Mouse (Mus musculus): ENCODE data around the gene Plch1. TPM values are rescaled to one million over a fixed set of nuclear protein-coding genes. Genes with fewer than 3 reads are reported as not detected.

Plch1 gene
- polyA plus RNA-seq, 1 experiment, result 0.83 TPM

- TF ChIP-seq POLR2A (IDR thresholded peaks at IDR 0.05; ENCODE audit: borderline replicate concordance, extremely low read depth, low read depth, low read length) (no peak), CTCF (IDR thresholded peaks at IDR 0.05; ENCODE audit: insufficient read depth, low read length) (no peak)
- no peaks in the 10 kb centered on the region for H3K4me1 ChIP-seq (ENCODE audit: control insufficient read depth, insufficient read depth, low read length)
- H3K4me3 ChIP-seq (replicated peaks; ENCODE audit: extremely low read depth, low read depth, low read length), result no peak overlapping the region
- no peak for DNase-seq
These were observed 63.5 kb downstream of the Plch1 start for GRCm38 (mm10) chr3:63835816-63836215.

GRCm38 (mm10) chr3:63823874-63824400, 75.3 kb downstream of the Plch1 start:
- 27% methylated on average over 1 of the region's 1 CpGs for WGBS

GRCm38 (mm10) chr3:63822631-63823030, 76.6 kb downstream of the Plch1 start:
- no peak for DNase-seq
- H3K4me3 ChIP-seq (replicated peaks; ENCODE audit: extremely low read depth, low read depth, low read length), result no peak overlapping the region
- no peaks in the 10 kb centered on the region for H3K4me1 ChIP-seq (ENCODE audit: control insufficient read depth, insufficient read depth, low read length)
- no peak for TF ChIP-seq CTCF (IDR thresholded peaks at IDR 0.05; ENCODE audit: insufficient read depth, low read length)
- no peak for TF ChIP-seq POLR2A (IDR thresholded peaks at IDR 0.05; ENCODE audit: borderline replicate concordance, extremely low read depth, low read depth, low read length)

More at GRCm38 (mm10) chr3:63823874-63824400, 75.3 kb downstream of the Plch1 start:
- H3K4me3 ChIP-seq (replicated peaks; ENCODE audit: extremely low read depth, low read depth, low read length), result no peak overlapping the region
- H3K4me1 ChIP-seq (ENCODE audit: control insufficient read depth, insufficient read depth, low read length), result no peaks in the 10 kb centered on the region
- no peak for DNase-seq
- TF ChIP-seq CTCF (IDR thresholded peaks at IDR 0.05; ENCODE audit: insufficient read depth, low read length) (no peak), POLR2A (IDR thresholded peaks at IDR 0.05; ENCODE audit: borderline replicate concordance, extremely low read depth, low read depth, low read length) (no peak)

GRCm38 (mm10) chr3:63815131-63815530, 84.1 kb downstream of the Plch1 start:
- TF ChIP-seq CTCF (IDR thresholded peaks at IDR 0.05; ENCODE audit: insufficient read depth, low read length) (no peak), POLR2A (IDR thresholded peaks at IDR 0.05; ENCODE audit: borderline replicate concordance, extremely low read depth, low read depth, low read length) (no peak)
- 51% methylated on average over 3 of the region's 3 CpGs for WGBS
- DNase-seq, result no peak
- Histone ChIP-seq H3K4me3 (replicated peaks; ENCODE audit: extremely low read depth, low read depth, low read length) (no peak overlapping the region), H3K4me1 (ENCODE audit: control insufficient read depth, insufficient read depth, low read length) (no peaks in the 10 kb centered on the region)

- H3K4me1 ChIP-seq (ENCODE audit: control insufficient read depth, insufficient read depth, low read length), result no peaks in the 10 kb centered on the region
- H3K4me3 ChIP-seq (replicated peaks; ENCODE audit: extremely low read depth, low read depth, low read length), result no peak overlapping the region
- WGBS, result 57% methylated on average over 1 of the region's 1 CpGs
- DNase-seq, result no peak
- no peak for TF ChIP-seq POLR2A (IDR thresholded peaks at IDR 0.05; ENCODE audit: borderline replicate concordance, extremely low read depth, low read depth, low read length)
- TF ChIP-seq CTCF (IDR thresholded peaks at IDR 0.05; ENCODE audit: insufficient read depth, low read length), result no peak
These were observed 85.1 kb downstream of the Plch1 start for GRCm38 (mm10) chr3:63814203-63814602.

- no peak for DNase-seq
- WGBS, result 71% methylated on average over 1 of the region's 1 CpGs
- Histone ChIP-seq H3K4me3 (replicated peaks; ENCODE audit: extremely low read depth, low read depth, low read length) (no peak overlapping the region), H3K4me1 (ENCODE audit: control insufficient read depth, insufficient read depth, low read length) (no peaks in the 10 kb centered on the region)
- TF ChIP-seq POLR2A (IDR thresholded peaks at IDR 0.05; ENCODE audit: borderline replicate concordance, extremely low read depth, low read depth, low read length) (no peak), CTCF (IDR thresholded peaks at IDR 0.05; ENCODE audit: insufficient read depth, low read length) (no peak)
These were observed 92.4 kb downstream of the Plch1 start for GRCm38 (mm10) chr3:63806906-63807305.

- no peak for DNase-seq
- no peaks in the 10 kb centered on the region for H3K4me1 ChIP-seq (ENCODE audit: control insufficient read depth, insufficient read depth, low read length)
- no peak for TF ChIP-seq POLR2A (IDR thresholded peaks at IDR 0.05; ENCODE audit: borderline replicate concordance, extremely low read depth, low read depth, low read length)
- TF ChIP-seq CTCF (IDR thresholded peaks at IDR 0.05; ENCODE audit: insufficient read depth, low read length), result no peak
- no peak overlapping the region for H3K4me3 ChIP-seq (replicated peaks; ENCODE audit: extremely low read depth, low read depth, low read length)
- WGBS, result 86% methylated on average over 2 of the region's 2 CpGs
These were observed 93.8 kb downstream of the Plch1 start for GRCm38 (mm10) chr3:63805496-63805895.

GRCm38 (mm10) chr3:63800685-63801084, 98.6 kb downstream of the Plch1 start:
- Histone ChIP-seq H3K4me3 (replicated peaks; ENCODE audit: extremely low read depth, low read depth, low read length) (no peak overlapping the region), H3K4me1 (ENCODE audit: control insufficient read depth, insufficient read depth, low read length) (no peaks in the 10 kb centered on the region)
- WGBS, result 74% methylated on average over 5 of the region's 5 CpGs
- TF ChIP-seq CTCF (IDR thresholded peaks at IDR 0.05; ENCODE audit: insufficient read depth, low read length) (no peak), POLR2A (IDR thresholded peaks at IDR 0.05; ENCODE audit: borderline replicate concordance, extremely low read depth, low read depth, low read length) (no peak)
- no peak for DNase-seq

GRCm38 (mm10) chr3:63786805-63787365, 112.4 kb downstream of the Plch1 start:
- 56% methylated on average over 5 of the region's 5 CpGs for WGBS
- TF ChIP-seq CTCF (IDR thresholded peaks at IDR 0.05; ENCODE audit: insufficient read depth, low read length) (no peak), POLR2A (IDR thresholded peaks at IDR 0.05; ENCODE audit: borderline replicate concordance, extremely low read depth, low read depth, low read length) (no peak)

GRCm38 (mm10) chr3:63772617-63773305, 126.5 kb downstream of the Plch1 start:
- Histone ChIP-seq H3K4me1 (ENCODE audit: control insufficient read depth, insufficient read depth, low read length) (no peaks in the 10 kb centered on the region), H3K4me3 (replicated peaks; ENCODE audit: extremely low read depth, low read depth, low read length) (no peak overlapping the region)
- TF ChIP-seq POLR2A (IDR thresholded peaks at IDR 0.05; ENCODE audit: borderline replicate concordance, extremely low read depth, low read depth, low read length) (no peak), CTCF (IDR thresholded peaks at IDR 0.05; ENCODE audit: insufficient read depth, low read length) (no peak)
- DNase-seq, result no peak
- 51% methylated on average over 7 of the region's 7 CpGs for WGBS

More at GRCm38 (mm10) chr3:63786805-63787365, 112.4 kb downstream of the Plch1 start:
- H3K4me3 ChIP-seq (replicated peaks; ENCODE audit: extremely low read depth, low read depth, low read length), result no peak overlapping the region
- DNase-seq, result no peak
- no peaks in the 10 kb centered on the region for H3K4me1 ChIP-seq (ENCODE audit: control insufficient read depth, insufficient read depth, low read length)

Data from lung, adult 2 months (tissue).